Mouse (Mus musculus) C2C12 (cell line): ENCODE measurements around the gene Sigmar1. TPM values are rescaled to one million over a fixed set of nuclear protein-coding genes. Genes with fewer than 3 reads are reported as not detected.
"Not testable (repeated sequence)": the region's sequence is repeated elsewhere in the genome, so short reads cannot be mapped to it uniquely, and the experiment has no call there.

Experiments
- H3K27me3 ChIP-seq: one replicate; pipeline ENCODE4 v1.6.1; 2011; ENCODE audit not compliant: control insufficient read depth, insufficient read depth, insufficient read length
- H3K36me3 ChIP-seq: one replicate; pipeline ENCODE4 v1.6.1; 2011; ENCODE audit not compliant: control insufficient read depth, insufficient read depth
- H3K4me3 ChIP-seq: one replicate; pipeline ENCODE4 v1.5.1; 2011; ENCODE audit warnings: mild to moderate bottlenecking, control low read depth; ENCODE audit not compliant: poor library complexity, insufficient read depth, severe bottlenecking
- H3K79me2 ChIP-seq: one replicate; pipeline ENCODE4 v1.6.1; 2011; ENCODE audit not compliant: control insufficient read depth, insufficient read depth
- H3K79me3 ChIP-seq: one replicate; pipeline ENCODE4 v1.6.1; 2011; ENCODE audit warnings: low read depth, control low read depth
- H3ac ChIP-seq: one replicate; pipeline ENCODE3; 2011; ENCODE audit warnings: low read depth; ENCODE audit not compliant: control insufficient read depth, insufficient read length
- polyA plus RNA-seq: library from polyadenylated mRNA; unstranded; fragments of >200 nt; fragmentation: generic; extraction: Trizol; gene quantifications from one replicate; pipeline ENCODE4 v1.2.1, GENCODE M21; 2012; ENCODE audit warnings: missing spikeins

The Sigmar1 gene
- polyA plus RNA-seq, 1 experiment = 113 TPM

DNA sequence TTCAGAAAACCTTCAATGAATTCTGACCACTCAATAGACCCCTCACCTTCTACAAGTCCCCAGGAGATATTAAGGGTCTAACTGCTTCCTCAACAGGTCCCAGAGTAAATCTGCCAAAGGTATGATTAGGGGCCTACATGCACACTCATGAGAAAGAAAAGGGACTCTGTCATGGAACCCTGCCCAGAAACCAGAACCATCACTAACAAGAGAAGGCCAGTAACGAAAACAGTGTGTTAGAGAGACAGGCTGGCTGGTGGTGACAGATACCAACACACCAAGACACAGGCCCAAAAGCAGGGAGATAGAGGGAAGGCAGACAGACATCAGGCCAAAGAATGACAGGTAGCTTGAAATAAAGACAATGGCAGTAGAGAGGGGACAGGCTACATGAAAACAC is 67.4 kb downstream of the Sigmar1 start:
- not testable (repeated sequence) for H3K36me3 ChIP-seq, H3K4me3 ChIP-seq, H3K79me3 ChIP-seq, H3ac ChIP-seq, H3K79me2 ChIP-seq, H3K27me3 ChIP-seq

Other genes starting within 250 kb of the Sigmar1 start
- gene 1110017D15Rik, start 238.8 kb downstream of the Sigmar1 start, polyA plus RNA-seq = 0.14 TPM
- 1.7 TPM for gene Fam219a, start 186.6 kb downstream of the Sigmar1 start, polyA plus RNA-seq
- not detected for gene Dnaic1, start 186.4 kb downstream of the Sigmar1 start, polyA plus RNA-seq
- gene Enho, start 115.8 kb downstream of the Sigmar1 start, polyA plus RNA-seq = 1.2 TPM
- 0.05 TPM for gene Cntfr, start 59.1 kb downstream of the Sigmar1 start, polyA plus RNA-seq
- 2.4 TPM for gene Il11ra1, start 56.2 kb downstream of the Sigmar1 start, polyA plus RNA-seq
- gene Rpp25l, start 42.6 kb downstream of the Sigmar1 start, polyA plus RNA-seq = 60.3 TPM
- 106 TPM for gene Dctn3, start 33.0 kb downstream of the Sigmar1 start, polyA plus RNA-seq
- gene Arid3c, start 25.0 kb downstream of the Sigmar1 start, polyA plus RNA-seq = not detected
- 3.1 TPM for gene Galt, start 929 bp downstream of the Sigmar1 start, polyA plus RNA-seq
- gene Ccl27a, start 18.1 kb upstream of the Sigmar1 start, polyA plus RNA-seq = not detected
- gene Gm21541, start 147.5 kb upstream of the Sigmar1 start, polyA plus RNA-seq = not detected
- gene Gm20878, start 185.4 kb upstream of the Sigmar1 start, polyA plus RNA-seq = not detected
- gene Fam205a4, start 209.9 kb upstream of the Sigmar1 start, polyA plus RNA-seq = not detected